22 mouse cellular contexts compared by ENCODE assay signal in genomic region chr6:25867922-25868321, GRCm38 (mm10). TPM values are rescaled to one million over a fixed set of nuclear protein-coding genes. Genes with fewer than 3 reads are reported as not detected.
DNase-seq lines count a peak whose midpoint lies in the region; ATAC-seq and TF ChIP-seq lines count a peak whose summit lies in the region.
"Had no signal": no experiment of that assay in that cellular context is flagged by ENCODE, and none has a peak within 500 bp of the region (broad histone marks: within the 10 kb centered on the region; RNA-seq: fewer than 3 reads in every experiment).

No protein-coding gene starts in this region.

- H3K4me2 ChIP-seq in forebrain, embryonic 14.5 days (ENCODE audit: low read length), result no peak overlapping the region
- no peak overlapping the region for H3K4me2 ChIP-seq in forebrain, embryonic 13.5 days
- H3K4me2 ChIP-seq in forebrain, embryonic 16.5 days (ENCODE audit: low read length), result no peak overlapping the region
- H3K4me2 ChIP-seq: embryonic facial prominence, embryonic 12.5 days had no signal

- WGBS in forebrain, embryonic 14.5 days, result 86% methylated on average over 3 of the region's 3 CpGs
- 89% methylated on average over 3 of the region's 3 CpGs for WGBS in forebrain, embryonic 13.5 days
- WGBS in forebrain, embryonic 16.5 days, result 74% methylated on average over 3 of the region's 3 CpGs
- WGBS in forebrain, embryonic 10.5 days, result 92% methylated on average over 3 of the region's 3 CpGs
- WGBS in limb, embryonic 10.5 days, result 90% methylated on average over 3 of the region's 3 CpGs

- no peak for TF ChIP-seq POLR2A in brain, embryonic 14.5 days (IDR thresholded peaks at IDR 0.05; ENCODE audit: borderline replicate concordance, extremely low read depth, insufficient read depth, insufficient read length, poor library complexity, severe bottlenecking)

- no peaks in the 10 kb centered on the region for H3K36me3 ChIP-seq in forebrain, embryonic 14.5 days (ENCODE audit: control insufficient read depth, insufficient read depth, low read length)
- H3K36me3 ChIP-seq in forebrain, embryonic 13.5 days (ENCODE audit: poor library complexity, severe bottlenecking), result no peaks in the 10 kb centered on the region
- H3K36me3 ChIP-seq in forebrain, embryonic 16.5 days (ENCODE audit: control insufficient read depth, insufficient read depth), result no peaks in the 10 kb centered on the region
- no peaks in the 10 kb centered on the region for H3K36me3 ChIP-seq in forebrain, embryonic 10.5 days (replicated peaks)
- H3K36me3 ChIP-seq in limb, embryonic 10.5 days, result no peaks in the 10 kb centered on the region
- H3K36me3 ChIP-seq: embryonic facial prominence, embryonic 10.5 days; embryonic facial prominence, embryonic 12.5 days; G1E had no signal

- no peaks in the 10 kb centered on the region for H3K27me3 ChIP-seq in forebrain, embryonic 14.5 days (replicated peaks; ENCODE audit: control insufficient read depth, insufficient read depth, low read length)
- H3K27me3 ChIP-seq in forebrain, embryonic 13.5 days, result no peaks in the 10 kb centered on the region
- no peaks in the 10 kb centered on the region for H3K27me3 ChIP-seq in forebrain, embryonic 16.5 days (replicated peaks; ENCODE audit: control insufficient read depth, insufficient read depth, low read length)
- H3K27me3 ChIP-seq in forebrain, embryonic 10.5 days (ENCODE audit: poor library complexity, severe bottlenecking), result no peaks in the 10 kb centered on the region
- no peaks in the 10 kb centered on the region for H3K27me3 ChIP-seq in limb, embryonic 10.5 days (ENCODE audit: low read depth, poor library complexity, severe bottlenecking)
- H3K27me3 ChIP-seq: CH12.LX; embryonic facial prominence, embryonic 12.5 days had no signal

- no peak for ATAC-seq in forebrain, embryonic 14.5 days
- no peak; the same call in 1 of the 2 replicates for ATAC-seq in forebrain, embryonic 13.5 days
- ATAC-seq in forebrain, embryonic 16.5 days, result peak; percentile 67
- ATAC-seq: activated CD4-positive, CD25-positive, alpha-beta regulatory T cell, adult 4 months; CD4-positive, CD25-positive, alpha-beta regulatory T cell, adult 4 months; Patski had no signal

- H3K27ac ChIP-seq in forebrain, embryonic 14.5 days (ENCODE audit: low read depth, low read length), result no peak overlapping the region
- no peak overlapping the region for H3K27ac ChIP-seq in forebrain, embryonic 13.5 days
- no peak overlapping the region for H3K27ac ChIP-seq in forebrain, embryonic 16.5 days (ENCODE audit: low read length)
- H3K27ac ChIP-seq in forebrain, embryonic 10.5 days, result no peak overlapping the region
- no peak overlapping the region for H3K27ac ChIP-seq in limb, embryonic 10.5 days
- H3K27ac ChIP-seq: embryonic facial prominence, embryonic 10.5 days; embryonic facial prominence, embryonic 12.5 days had no signal

- H3K4me3 ChIP-seq in forebrain, embryonic 14.5 days (ENCODE audit: low read depth, low read length), result no peak overlapping the region
- no peak overlapping the region for H3K4me3 ChIP-seq in forebrain, embryonic 13.5 days
- no peak overlapping the region for H3K4me3 ChIP-seq in forebrain, embryonic 16.5 days (replicated peaks; ENCODE audit: low read length)
- H3K4me3 ChIP-seq in forebrain, embryonic 10.5 days, result no peak overlapping the region
- H3K4me3 ChIP-seq in limb, embryonic 10.5 days, result no peak overlapping the region
- H3K4me3 ChIP-seq: embryonic facial prominence, embryonic 10.5 days; embryonic facial prominence, embryonic 12.5 days had no signal

- DNase-seq in forebrain, embryonic 14.5 days (ENCODE audit: low spot score), result peak; percentile 4
- no peak for DNase-seq in forebrain, embryonic 10.5 days (ENCODE audit: extremely low spot score, low spot score)
- peak; percentile 24 for DNase-seq in brain, embryonic 14.5 days (ENCODE audit: low read depth)
- DNase-seq in limb, embryonic 10.5 days (ENCODE audit: low spot score), result no peak
- DNase-seq: adrenal gland, adult 8-10 months; adrenal gland, postnatal 14 days; adrenal gland, postnatal 36 days; B cell, adult 2 months; cerebellum, adult 11-12 months; cerebellum, adult 2 months; cerebellum, adult 9-10 months; cerebellum, postnatal 10 days; cerebellum, postnatal 25 days had no signal

- no peaks in the 10 kb centered on the region for H3K4me1 ChIP-seq in forebrain, embryonic 14.5 days (ENCODE audit: control insufficient read depth, insufficient read depth, low read length)
- no peaks in the 10 kb centered on the region for H3K4me1 ChIP-seq in forebrain, embryonic 13.5 days
- no peaks in the 10 kb centered on the region for H3K4me1 ChIP-seq in forebrain, embryonic 16.5 days (replicated peaks; ENCODE audit: control insufficient read depth, insufficient read depth, low read length)
- no peaks in the 10 kb centered on the region for H3K4me1 ChIP-seq in forebrain, embryonic 10.5 days
- no peaks in the 10 kb centered on the region for H3K4me1 ChIP-seq in limb, embryonic 10.5 days
- H3K4me1 ChIP-seq: embryonic facial prominence, embryonic 10.5 days; embryonic facial prominence, embryonic 12.5 days had no signal

- TF ChIP-seq CTCF in brain, embryonic 14.5 days (IDR thresholded peaks at IDR 0.05; ENCODE audit: borderline replicate concordance, extremely low read depth, insufficient read depth, insufficient read length), result no peak

- H3K9ac ChIP-seq in forebrain, embryonic 14.5 days (ENCODE audit: low read length), result no peak overlapping the region
- H3K9ac ChIP-seq in forebrain, embryonic 13.5 days, result no peak overlapping the region
- H3K9ac ChIP-seq in forebrain, embryonic 16.5 days (replicated peaks; ENCODE audit: low read depth, low read length), result no peak overlapping the region
- H3K9ac ChIP-seq: embryonic facial prominence, embryonic 12.5 days had no signal

- no peaks in the 10 kb centered on the region for H3K9me3 ChIP-seq in forebrain, embryonic 14.5 days (replicated peaks; ENCODE audit: control insufficient read depth, low read length)
- no peaks in the 10 kb centered on the region for H3K9me3 ChIP-seq in forebrain, embryonic 13.5 days (replicated peaks)
- H3K9me3 ChIP-seq in forebrain, embryonic 16.5 days (ENCODE audit: control insufficient read depth, low read length), result no peaks in the 10 kb centered on the region
- no peaks in the 10 kb centered on the region for H3K9me3 ChIP-seq in forebrain, embryonic 10.5 days
- H3K9me3 ChIP-seq in limb, embryonic 10.5 days (replicated peaks), result no peaks in the 10 kb centered on the region
- H3K9me3 ChIP-seq: embryonic facial prominence, embryonic 10.5 days; embryonic facial prominence, embryonic 12.5 days; G1E had no signal

RNA-seq across cellular contexts. Expression of gene Pot1a, which starts 58.9 kb away (rescaled TPM):
- polyA plus RNA-seq in forebrain, embryonic 14.5 days (2014; fragmentation: Nextera tagmentation; extraction: Ambion mirVana), result 39.8 and 42.3 TPM in 2 replicates
- 34.9 and 38.2 TPM in 2 replicates for polyA plus RNA-seq in forebrain, embryonic 13.5 days (2015; fragmentation: Nextera tagmentation; extraction: Ambion mirVana)
- 33.1 and 37.7 TPM in 2 replicates for polyA plus RNA-seq in forebrain, embryonic 16.5 days (2015; fragmentation: Nextera tagmentation; extraction: Ambion mirVana)
- 44.8 and 46.3 TPM in 2 replicates for polyA plus RNA-seq in forebrain, embryonic 10.5 days (2016; fragmentation: Nextera tagmentation; extraction: Ambion mirVana)
- polyA plus RNA-seq in brain, embryonic 14.5 days (2012; rRNA removed), result 24.3 and 29.0 TPM in 2 replicates
- 38.8 and 41.0 TPM in 2 replicates for polyA plus RNA-seq in limb, embryonic 10.5 days (2016; fragmentation: Nextera tagmentation; extraction: Ambion mirVana)

Comparison
In these comparisons a context has a peak if more than half of its experiments do, and no peak if none do; other contexts are left out.
1. DNase-seq: peak in forebrain, embryonic 14.5 days (single experiment) and brain, embryonic 14.5 days (single experiment); none in forebrain, embryonic 10.5 days (single experiment) and limb, embryonic 10.5 days (single experiment).